Mouse (Mus musculus) mesoderm, embryonic 11.5 days (tissue): Measurements from ENCODE around the gene Tgfb1i1.
A peak's percentile ranks its signal among the peaks of the same experiment; 100 is the strongest.

Experiments used
- DNase-seq: peaks from one replicate; pipeline ENCODE4 v3.0.0-alpha.2; 2012; ENCODE audit warnings: low read depth, low spot score

Gene Tgfb1i1

DNA sequence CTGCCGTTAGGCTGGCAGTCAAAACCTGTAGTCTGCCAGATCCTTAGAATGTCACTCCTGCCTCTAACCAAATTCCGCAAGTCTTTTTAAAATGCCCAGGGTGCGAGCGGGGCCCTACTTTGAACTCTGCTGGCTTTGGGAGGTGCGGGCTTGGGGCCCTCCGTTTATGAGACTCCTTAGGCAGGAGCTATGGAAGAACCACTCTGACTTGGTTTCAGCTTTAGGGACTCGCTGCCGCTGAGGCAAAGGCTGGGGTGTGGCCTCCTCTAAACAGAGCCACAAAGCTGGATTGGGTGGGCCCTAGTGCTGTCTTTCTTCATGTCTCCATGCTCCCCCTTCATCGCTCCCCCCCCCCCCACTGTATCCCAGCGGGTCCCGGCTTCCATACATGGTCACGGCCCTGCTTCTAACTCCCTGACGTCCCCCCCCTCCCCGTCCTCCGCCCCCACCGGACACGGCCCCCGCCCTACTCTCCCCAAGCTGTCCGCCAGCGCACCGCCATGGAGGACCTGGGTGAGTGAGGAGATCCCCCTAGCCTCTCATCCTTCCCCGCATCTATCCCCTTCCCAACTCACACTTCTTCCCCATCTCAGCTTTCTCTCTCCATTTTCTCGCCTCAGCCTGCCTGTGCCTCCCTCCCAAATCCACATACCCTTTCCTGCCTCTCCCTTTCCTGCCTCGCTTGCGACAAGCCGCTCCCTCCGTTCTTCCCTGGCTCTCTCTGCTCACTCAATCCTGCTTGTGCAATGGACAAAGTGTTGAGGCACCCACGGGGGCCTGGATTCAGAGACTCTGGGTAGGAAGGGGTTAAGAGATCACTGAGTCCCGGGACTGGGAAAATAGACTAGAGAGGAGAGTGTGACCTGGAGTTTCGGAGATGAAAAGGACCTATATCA is at the start of gene Tgfb1i1:
Tgfb1i1 (plus strand) TSS at position 317 of the 896 bp plus-strand sequence.
- DNase-seq, result peak; percentile 41

DNA sequence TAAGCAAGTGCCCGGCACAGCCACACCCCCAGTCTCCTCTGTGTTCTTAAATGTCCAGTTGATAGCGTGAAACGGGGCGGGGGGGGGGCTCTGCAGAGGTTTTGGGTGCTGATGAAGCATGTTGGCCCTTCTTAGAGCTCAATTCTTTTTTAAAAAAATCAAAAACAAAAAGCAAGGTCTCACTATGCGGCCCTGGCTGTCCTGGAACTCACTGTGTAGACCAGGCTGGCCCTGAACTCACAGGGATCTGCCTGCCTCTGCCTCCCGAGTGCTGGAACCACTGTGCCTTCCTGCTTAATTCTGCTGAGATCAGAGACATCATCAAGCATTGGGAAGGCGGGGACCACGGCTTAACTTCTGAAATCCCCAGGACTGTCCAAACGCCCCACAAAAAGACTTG is 45.0 kb upstream of the Tgfb1i1 start:
- DNase-seq, result no peak

DNA sequence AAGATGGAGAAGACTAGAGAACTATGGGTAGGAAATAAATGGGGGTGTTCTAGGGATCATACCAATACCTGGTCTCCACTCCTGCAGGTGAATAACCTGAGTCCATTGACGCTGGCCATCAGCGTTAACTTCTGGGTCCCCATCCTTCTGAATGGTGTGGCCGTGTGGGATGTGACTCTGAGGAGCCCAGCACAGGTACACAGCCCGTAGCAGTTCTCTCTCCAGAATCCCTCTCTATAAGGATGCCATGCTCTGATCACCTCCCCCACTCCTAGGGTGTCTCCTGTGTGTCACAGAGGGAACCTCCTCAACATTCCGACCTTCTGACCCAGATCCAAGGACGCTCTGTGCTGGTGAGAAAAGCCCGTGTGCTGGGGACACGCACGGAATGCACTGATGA is 43.5 kb upstream of the Tgfb1i1 start:
- peak; percentile 6 for DNase-seq

DNA sequence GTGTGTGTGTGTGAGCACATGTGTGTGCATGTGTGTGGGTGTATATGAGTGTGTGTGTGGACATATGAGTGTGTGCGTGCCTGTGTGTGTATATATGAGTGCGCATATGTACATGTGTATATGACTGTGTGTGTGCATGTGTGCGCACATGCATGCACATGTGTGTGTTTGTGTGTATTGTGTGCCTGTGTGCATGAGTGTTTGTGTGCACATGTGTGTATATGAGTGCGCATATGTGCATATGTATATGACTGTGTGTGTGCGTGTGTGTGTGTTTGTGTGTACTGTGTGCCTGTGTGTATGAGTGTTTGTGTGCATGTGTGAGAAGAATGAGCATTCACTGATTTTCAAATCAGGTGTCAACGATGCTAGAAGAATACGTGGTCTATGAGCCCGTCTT is 42.4 kb upstream of the Tgfb1i1 start:
- DNase-seq, result no peak

DNA sequence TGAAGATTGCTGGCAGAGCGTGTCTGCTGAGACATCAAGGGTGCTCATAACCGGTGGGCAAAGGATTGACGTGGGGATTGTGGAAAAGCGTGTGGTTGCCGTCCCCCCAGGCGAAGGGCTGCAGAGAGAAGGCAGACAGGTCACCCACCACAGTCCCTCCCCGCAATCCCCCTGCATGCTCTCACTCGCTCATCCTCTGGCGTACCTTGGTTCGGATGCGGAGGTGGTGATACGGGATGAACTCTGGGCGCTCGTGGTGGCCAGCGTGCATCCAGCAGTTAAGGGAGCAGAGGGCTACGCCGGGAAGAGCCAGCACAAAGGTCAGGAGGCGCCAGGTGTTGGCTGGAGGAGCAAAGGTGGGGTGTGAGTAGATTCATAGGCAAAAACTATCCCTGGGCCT is 40.9 kb upstream of the Tgfb1i1 start:
- no peak for DNase-seq

DNA sequence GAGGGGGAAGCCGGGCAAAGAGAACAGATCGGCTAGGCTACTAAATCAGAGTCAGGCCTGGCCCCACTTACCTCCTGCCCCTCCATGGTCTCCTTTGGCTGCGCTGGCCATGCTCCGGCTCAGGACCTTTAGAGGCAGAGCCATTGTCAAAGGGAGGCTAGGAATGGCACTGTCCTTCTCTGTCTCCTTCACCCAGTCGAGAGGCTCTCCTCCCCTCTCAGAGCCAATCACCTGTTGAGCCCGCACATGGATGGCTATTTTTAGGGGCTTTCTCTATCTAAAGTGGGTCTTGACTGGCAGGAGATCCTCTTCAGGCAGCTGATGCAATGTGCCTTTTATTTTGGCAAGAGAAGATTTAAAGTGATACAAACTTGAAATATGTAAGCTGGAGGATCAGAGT is 40.5 kb upstream of the Tgfb1i1 start, which contains the start of gene Cox6a2:
Cox6a2 (minus strand) TSS at position 236 of the 400 bp plus-strand sequence.
- no peak for DNase-seq

DNA sequence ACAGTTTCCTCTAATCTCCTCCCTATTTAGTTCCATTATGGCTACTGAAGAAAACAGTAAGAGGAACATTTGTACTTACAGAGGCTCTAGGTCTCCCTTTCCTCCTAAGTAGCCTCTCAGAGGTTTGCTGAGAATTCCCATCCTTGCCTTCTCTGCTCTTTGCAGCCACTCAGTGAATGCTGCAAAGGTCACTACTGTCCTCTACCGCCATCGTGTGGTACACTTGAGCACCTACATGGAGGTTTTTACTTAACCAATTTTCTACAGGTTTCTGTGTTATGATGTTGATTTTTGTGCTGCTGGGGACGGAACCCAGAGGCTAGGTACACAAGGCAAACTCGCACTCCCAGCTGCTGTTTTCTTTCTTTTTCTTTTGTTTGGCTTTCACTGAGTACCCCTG is 38.4 kb upstream of the Tgfb1i1 start:
- DNase-seq, result peak; percentile 80

DNA sequence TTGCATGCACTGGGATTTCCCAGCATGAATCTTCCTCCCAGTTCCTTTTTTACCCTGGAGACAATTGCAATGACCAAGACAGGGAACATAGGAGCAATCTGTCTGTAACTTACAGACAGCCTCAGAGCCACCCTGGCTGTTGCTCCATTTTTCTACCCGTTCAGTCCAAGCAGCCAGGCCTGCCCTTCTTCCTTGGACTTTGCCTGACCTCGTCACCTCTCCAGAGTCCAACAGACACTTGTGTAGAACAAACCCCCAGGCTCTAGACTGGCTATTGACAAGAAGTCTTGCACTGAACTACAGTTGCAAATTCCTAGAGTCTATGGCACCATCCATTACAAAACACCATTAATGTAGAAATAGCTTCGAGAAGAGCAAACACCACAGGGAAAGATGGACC is 36.8 kb upstream of the Tgfb1i1 start:
- no peak for DNase-seq

DNA sequence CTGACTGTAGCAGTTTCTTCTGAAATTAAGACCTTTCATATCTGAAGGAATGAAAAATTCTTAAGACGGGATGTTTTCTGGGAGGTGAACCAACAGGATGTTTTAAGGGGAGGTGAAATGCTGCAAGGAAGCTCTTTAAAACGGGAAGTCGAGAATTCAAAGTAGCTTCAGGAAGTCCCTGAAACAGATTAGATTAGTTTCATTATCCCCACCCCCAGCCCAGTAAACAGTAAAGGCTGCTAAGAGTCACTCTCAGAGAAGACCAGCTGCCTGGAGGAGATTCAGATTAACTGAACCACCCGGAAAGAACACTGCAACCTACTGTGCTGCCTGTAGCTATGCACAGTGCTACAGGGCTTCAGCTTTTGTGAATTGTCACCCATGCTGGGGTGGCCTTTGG is 26.7 kb upstream of the Tgfb1i1 start:
- DNase-seq, result no peak

DNA sequence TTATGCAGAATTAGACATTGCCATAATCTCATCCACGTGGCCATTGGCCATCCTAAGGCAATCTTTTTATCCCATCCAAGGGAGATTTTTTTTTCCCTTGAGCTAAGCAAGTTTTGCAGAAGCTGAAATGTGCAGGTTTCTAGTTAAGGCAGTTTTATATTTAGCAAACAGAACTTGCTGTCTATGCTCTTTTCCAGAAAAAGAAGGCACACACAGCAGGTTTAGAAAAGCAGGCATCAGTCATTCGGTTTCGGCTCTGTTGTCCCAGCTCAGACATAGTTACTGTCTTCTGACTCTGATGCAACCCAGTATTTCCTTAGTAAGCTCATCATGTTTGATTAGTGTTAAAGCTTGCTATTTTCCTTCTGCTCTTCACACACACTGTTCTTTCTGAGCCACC is 25.7 kb upstream of the Tgfb1i1 start:
- no peak for DNase-seq

DNA sequence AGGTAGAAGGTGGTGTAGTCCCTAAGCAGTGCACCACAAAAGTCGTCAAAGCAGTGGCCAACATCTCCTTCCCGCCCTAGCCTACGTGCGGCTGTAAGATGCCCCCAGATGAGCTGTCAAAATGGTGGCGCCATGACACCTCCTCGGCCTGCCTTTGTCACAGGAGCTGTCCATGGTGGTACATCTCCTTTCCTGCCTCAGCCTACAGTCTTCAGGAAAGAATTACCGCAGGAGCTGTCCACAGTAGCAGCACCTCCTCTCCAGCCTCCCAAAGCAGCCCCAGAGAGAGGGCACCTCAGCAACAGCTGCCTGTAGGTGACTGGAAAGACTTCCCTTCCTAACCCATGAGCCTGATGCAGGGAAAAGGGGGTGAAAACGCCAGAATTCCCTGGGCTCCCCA is 14.9 kb upstream of the Tgfb1i1 start:
- DNase-seq, result peak; percentile 28

DNA sequence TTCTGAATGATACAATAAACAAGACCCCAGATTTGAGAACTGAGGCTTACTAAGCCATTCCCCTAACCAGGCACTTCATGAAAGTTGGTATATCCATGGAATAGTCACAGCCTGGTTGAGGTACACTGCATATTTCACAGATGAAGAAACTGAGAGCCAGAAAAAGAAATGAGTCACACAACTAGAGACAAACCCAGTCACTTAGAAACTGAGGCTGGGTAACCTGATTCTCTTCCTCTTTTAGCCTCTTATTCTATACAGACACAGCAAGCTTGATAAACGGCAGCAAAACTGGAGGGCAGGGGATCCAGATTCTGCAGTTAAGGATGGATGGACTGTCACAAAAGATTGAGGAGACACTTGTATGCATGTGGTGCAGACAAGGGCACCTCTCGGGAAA is 11.8 kb upstream of the Tgfb1i1 start:
- DNase-seq, result no peak

DNA sequence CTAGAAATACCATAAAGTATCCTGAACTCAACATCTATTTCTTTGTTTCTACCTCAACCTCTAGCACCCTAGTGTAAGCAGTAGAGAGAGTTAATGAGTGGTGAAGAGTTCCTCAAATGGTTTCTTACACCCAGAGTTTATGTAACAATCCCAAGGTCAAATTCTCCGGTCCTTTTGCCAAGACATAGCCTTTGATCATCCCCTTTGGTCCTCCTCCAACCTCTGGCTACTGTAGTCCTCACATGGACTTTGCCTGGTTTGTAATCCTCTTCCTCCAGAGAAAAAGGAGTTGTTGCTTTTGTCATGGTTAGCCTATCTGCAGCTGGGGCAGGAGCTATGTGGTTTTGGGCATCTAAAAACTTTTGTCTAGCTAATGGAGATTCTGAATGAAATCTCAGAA is 11.1 kb upstream of the Tgfb1i1 start:
- no peak for DNase-seq

DNA sequence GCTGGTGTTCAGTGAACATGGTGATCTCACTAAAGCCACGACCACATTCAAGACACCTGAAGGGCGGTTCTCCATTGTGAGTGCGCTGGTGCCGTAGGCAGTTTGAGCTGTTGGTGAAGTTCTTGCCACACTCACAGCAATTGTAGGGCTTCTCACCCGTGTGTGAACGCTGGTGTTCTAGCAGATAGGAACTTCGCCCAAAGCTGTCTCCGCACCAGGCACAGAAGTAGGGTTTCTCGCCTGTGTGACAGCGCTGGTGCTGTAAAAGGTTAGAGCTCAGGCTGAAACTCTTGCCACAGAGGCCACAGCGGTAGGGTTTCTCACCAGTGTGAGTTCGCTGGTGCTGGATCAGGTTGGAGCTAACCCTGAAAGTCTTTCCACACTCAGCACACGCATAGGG is 10.2 kb upstream of the Tgfb1i1 start:
- no peak for DNase-seq

DNA sequence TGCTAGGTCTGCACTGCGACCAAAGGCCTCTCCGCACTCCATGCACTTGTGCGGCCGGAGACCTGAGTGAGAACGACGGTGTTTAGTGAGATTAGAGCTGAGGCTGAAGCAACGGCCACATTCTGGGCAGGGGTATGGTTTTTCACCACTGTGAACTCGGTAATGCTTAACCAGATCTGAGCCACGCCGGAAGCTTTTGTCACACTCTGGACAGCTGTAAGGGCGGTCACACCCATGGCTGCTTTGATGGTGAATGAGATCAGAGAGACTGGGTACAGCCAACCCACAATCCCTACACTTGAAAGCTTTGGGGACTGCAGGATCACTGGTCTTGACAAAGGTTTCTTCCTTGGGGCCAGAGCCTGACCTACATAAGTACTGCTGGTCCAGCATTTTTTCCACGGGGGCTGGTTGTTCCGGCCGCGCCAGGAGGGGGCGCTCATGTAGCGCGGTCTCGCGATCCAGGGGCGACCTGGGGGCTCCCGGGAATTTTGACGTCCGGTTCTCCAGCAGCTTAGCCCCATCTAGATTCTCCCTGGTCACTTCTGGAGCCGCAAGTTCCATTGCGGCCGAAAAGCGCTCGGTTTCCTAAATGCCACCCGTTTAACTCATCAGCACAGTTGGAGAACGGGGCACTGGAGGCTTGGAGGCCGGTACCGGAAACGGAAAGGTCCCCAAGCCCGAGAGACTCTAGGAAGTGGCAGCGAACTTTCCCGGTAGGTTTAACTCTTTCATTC is 9.6 kb upstream of the Tgfb1i1 start, which contains the start of gene Armc5:
Armc5 (plus strand) TSS at position 487 of the 737 bp plus-strand sequence.
- peak; percentile 86 for DNase-seq

DNA sequence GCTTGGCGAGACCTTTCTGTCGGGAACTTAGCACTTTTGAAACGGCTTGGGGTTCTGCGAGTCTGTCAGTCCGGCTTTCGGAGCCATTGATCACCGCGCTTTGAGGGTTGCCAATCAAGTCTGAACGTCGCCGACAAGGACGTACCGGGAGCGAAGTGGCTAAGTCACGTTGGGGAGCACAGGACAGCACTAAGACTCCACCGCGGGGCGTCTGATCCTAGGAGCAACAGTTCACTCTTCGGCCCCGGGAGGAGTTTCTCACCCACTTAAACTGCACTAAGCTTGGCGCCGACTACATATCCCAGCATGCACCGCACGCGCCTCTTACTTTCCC is 9.1 kb upstream of the Tgfb1i1 start:
- DNase-seq, result no peak

DNA sequence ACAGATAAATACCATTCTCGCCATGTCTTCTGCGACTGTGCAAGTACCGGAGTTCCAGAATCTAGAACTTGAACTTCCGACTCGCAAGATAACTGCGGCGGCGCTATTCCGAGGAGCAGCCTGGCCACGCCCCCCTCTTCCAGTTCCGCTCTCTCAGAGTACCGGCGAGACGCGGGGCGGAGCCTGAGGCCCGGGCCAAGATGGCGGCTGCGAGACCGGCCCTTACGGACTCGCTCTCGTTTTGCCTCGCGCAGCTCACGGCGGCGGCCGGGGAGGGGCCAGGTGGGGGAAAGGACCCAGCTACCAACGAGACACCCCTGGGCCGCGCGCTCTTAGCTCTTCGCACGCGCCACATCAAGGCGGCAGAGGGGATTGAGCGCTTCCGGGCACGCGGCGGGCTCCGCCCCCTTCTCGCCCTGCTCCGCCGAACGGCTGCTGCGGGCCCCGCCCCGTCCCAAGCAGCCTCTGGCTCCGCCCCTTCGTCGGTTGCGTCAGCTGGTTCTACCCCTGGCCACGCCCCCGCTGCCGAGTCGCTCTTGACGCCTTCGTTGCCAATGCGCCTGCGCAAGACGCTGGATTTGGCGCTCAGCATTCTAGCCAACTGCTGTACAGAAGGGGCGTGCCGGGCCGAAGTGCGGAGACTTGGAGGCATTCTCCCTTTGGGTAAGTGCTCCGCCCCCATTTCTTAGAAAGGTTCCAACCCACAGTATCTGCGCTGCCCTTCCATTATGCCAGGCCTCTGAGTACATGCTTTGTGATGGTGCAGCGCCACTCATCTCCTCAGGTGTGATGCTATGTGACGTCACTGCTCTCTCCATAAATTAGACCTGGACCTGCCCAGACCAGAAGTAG is 8.5 kb upstream of the Tgfb1i1 start, which contains the start of gene 9130023H24Rik:
9130023H24Rik (minus strand) TSS at position 105 of the 852 bp plus-strand sequence.
- peak; percentile 100 for DNase-seq

DNA sequence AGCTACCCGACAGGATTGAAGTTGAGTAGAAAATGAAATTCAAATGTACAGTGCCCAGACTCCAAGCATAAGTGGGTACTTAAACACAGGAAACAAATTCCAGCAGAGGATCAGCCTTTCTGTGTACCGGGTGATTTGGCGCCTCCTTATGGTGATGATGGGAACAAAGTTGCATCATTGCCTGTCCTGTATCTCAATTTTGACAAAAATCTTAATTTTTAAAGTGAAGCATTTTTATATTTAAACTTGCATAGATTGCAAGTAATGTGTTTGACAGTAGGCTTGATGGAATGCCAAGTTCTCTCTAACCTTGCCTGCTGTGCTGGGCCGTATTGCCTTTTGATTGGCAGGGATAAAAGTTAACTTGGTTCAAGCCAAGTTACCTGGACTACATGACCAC is 7.6 kb upstream of the Tgfb1i1 start:
- DNase-seq, result peak; percentile 56

DNA sequence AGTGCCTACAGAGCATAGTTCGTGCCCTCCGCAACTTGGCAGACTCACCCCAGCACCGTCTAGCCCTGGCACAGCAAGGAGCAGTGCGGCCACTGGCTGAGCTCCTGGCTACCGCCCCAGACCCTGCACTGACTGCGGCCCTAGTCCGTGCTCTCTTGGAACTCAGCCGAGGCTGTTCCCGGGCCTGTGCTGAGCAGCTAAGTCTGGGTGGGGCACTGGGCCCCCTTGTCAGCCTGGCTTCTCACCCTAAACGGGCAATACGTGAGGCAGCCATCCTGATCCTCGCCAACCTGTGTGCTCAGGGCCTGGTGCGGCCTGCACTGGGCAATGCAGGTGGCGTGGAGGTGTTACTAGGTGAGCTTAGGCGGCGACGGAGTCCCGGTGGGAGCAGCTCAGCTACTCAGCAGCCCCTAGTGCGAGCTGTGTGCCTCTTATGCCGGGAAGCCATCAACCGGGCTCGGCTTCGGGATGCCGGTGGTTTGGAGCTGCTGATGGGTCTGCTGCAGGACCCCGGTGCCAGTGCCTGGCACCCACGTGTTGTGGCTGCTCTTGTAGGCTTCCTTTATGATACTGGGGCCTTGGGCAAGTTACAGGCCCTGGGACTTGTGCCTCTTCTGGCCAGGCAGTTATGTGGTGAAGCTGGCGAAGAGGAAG is 6.4 kb upstream of the Tgfb1i1 start:
- DNase-seq, result no peak

DNA sequence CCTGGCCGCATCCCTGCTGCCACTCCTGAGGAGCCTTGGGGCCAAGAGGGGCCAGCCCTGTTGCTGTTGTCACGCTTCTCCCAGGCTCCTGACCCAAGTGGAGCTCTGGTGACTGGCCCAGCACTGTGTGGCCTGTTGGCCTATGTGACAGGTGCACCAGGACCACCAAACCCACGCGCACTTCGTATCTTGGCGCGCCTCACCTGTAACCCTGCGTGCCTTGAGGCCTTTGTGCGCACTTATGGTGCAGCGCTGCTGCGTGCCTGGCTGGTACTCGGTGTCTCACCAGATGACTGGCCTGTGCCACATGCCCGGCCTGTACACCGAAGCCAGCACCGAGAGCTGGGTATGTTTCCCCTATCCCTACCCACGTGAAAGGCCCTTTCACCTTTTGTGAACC is 4.3 kb upstream of the Tgfb1i1 start:
- no peak for DNase-seq

DNA sequence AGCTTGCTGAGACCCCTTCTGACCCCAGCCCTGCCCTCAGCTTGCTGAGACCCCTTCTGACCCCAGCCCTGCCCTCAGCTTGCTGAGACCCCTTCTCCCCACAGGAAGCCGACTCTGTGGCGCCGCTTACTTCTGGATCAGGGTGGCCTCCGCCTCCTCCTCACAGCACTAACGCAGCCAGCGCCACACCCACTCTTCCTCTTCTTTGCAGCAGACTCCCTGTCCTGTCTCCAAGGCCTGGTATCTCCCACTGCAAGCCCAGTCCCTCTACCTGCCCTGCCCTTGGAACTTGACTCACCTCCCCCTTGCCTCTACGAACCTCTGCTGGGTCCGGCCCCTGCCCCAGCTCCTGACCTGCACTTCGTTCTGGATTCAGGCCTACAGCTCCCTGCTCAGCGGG is 2.7 kb upstream of the Tgfb1i1 start:
- DNase-seq, result no peak
